Mouse (Mus musculus) heart, postnatal 10 days (tissue): Measurements from ENCODE around the gene Kcnk18. TPM values are rescaled to one million over a fixed set of nuclear protein-coding genes. Genes with fewer than 3 reads are reported as not detected.
A peak's percentile ranks its signal among the peaks of the same experiment; 100 is the strongest.

Experiments
- DNase-seq, 2 experiments: peaks; one replicate each; pipeline ENCODE4 v3.0.0; 2021
- intact Hi-C: fragments of 180-260 bp; cut with DNase I; formaldehyde crosslinking; loops from one replicate; pipeline ENCODE4 v1.15.1; 2025
- total RNA-seq, 2 experiments: library from RNA; stranded (reverse); gene quantifications; 2 replicates each; pipeline ENCODE4 v1.2.3; 2021

Gene Kcnk18
- not detected for total RNA-seq

DNA sequence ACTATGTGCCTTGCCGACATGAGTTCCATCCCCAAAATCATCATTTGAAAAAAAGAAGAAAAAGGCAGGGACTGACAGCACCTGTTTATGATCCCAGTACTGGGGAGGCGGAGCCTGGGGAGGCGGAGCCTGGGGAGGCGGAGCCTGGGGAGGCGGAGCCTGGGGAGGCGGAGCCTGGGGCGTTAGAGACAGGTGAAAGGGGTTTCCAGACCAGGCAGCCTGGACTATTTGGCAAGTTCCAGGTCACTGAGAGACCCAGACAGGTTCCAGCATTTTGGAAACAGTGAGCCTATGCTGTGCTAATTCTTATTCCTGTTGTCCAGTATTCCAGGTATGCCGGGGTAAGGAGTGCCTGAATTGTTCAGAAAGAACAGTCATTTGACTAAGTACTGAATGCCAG, at the start of gene Kcnk18:
TSS of gene Kcnk18 (plus strand) at position 224 of the 400 bp plus-strand sequence.
- intact Hi-C loops: no loop called here
- DNase-seq: no peak

DNA sequence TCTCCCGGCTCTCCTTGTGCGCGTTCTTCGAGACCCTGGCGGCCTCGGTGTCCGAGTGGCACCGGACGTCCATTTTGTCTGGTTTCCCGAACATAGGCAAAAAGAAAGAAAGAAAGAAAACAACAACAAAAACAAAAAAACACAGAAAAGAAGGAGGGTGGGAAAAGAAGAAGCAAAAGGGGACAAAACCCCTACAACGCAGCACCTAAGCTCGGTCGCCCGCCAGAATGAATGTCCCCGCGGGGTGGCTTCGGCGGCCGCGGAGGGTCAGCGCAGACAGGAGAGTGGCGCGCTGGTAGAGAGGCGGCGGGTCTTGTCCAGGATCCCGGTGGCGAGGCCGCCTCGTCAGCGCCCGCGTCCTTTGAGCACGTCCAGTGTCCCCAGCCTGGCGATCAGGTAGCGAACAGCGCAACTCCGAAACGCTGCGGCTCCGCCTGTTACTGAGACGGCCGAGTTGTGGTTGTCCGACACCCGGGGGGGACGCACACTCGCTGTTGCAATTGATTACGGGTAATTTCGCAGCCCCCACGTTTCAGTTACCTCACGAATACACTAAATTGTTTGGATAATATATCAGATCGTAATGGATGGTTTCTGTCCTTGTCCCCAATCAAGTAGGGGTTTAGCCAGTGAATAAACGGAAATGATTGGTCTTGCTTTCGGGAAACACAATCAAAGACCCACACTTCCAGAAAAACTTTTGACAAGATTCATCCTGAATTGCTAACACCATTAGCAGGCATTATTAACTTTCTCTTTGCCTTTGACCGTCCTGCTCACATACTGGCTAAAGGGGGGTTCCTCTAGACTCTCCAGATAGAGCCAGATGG, 48.9 kb upstream of the Kcnk18 start, which contains the start of gene Vax1:
TSS of gene Vax1 (minus strand) at position 121 of the 830 bp plus-strand sequence.
- DNase-seq: peak in 1 of 2 experiments; percentile 35
- intact Hi-C loops: no loop called here

DNA sequence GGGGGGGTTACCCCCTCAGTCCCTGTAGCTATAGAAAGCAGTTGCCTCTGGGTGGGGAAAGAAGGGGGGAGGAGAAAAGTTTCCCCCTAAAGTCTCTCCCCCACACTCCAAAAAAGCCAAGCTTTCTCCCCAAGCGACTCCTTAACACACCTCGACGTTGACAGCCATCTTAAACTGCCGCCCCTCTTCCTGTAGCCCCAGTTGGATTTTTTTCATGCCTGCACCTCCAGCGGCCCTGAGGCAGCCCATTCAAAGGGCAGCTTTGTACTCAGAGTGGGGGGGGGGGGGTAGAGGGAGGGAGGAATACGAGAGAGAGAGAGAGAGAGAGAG, 48.3 kb upstream of the Kcnk18 start:
- no peak for DNase-seq
- intact Hi-C loops: no loop called here

DNA sequence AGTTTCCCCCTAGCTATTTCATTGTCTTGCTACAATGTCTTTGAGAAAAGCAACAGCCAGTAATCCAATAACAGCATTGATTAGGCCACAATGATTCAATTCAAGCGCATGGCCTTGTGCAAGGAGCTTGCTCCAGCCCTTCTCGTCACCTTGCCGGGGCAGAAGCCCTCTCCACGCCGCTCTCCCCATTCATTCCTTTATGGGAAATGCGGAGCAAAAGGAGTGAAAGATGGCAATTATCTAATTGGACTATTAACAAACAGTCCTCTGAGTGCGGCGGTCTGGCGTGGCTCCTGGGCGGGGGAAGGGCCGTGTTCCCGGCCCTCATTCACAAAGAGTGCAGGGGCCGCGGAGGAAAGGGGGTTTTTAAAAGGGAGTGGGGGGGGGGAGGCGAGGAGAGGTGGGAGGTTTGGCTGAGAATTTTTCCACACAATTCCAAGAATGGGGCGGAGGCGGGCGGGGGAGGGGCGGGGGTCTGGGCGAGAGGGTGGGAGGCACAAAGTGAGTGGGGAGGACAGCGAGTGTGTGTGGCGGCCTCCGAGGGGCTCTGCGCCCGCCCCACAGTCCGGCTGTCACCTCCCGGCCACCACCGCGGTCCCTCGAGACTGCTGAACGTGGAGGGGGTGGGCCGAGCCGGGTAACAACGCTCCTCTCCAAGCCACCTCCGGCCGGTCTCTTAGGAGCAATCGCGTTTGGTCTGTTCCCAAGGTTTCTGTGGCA, 47.7 kb upstream of the Kcnk18 start:
- intact Hi-C loops: no loop called here
- DNase-seq: peak in 1 of 2 experiments; percentile 7

DNA sequence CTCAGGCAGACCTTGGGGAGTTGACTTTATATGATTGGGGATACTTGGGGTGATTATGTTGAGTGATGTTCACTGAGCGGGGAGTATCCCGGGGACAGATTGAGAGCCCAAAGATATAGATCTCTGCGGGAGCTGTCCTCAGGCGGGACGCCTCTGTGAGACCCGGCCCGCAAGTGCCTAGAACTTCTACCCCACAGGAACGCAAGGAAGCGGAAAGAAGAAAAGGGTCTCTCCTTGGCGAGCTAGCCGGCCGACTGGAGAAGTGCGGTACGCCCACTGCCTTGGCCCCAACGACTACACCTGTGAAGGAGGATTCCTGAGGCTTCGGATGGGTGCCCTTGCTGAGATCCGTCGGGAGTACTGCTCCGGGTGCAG, 47.2 kb upstream of the Kcnk18 start:
- DNase-seq: no peak
- intact Hi-C loops: no loop called here

DNA sequence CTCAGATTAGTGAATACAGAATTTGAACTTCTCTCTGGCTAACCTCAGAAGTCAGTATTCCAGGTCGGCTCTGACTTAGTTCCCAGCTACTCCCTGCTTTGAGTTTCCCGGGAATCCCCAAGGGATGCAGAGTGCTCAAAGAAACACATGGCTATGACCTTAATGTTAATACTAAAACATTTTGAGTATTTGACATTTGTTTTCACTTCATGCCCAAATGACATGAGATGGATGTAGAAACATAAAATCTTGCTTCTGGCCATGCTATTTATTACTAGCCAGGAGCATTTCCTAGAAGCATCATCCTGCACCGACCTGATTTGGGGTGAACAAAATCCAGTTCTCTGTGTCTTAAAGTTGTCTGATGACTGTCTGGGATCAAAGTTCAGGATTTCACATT, 46.2 kb upstream of the Kcnk18 start:
- intact Hi-C loops: no loop called here
- no peak for DNase-seq

DNA sequence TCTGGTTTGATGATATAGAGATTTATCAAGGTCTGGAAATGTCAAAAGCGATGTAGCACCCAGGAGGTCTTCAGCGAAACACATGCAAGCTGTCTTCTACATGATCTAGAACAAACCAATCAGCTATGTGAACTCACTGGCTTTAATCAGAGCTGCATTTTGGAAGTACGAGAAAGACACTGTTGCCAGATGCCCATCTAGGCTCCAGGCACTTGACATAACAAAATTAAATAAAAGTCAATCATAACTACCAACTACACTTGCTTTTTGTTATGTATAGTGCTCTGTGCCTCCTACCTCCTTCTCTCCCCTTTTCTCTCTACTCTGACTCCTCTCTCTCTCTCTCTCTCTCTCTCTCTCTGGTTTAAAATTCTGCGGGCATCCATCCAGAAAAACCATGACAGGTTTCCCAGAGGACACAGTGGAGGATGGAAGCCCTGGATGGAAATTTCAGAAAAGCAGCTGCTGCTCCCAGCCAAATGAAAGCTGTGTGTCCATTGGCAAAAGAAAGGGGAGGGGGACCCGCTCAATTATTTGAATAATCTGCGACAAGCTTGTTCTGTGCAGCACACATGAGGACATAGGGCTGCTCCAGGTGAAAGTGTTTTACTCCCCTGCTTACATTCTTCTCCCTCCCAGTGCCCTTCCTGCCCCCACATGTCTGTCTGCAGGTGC, 45.5 kb upstream of the Kcnk18 start:
- no peak for DNase-seq
- intact Hi-C loops: no loop called here

DNA sequence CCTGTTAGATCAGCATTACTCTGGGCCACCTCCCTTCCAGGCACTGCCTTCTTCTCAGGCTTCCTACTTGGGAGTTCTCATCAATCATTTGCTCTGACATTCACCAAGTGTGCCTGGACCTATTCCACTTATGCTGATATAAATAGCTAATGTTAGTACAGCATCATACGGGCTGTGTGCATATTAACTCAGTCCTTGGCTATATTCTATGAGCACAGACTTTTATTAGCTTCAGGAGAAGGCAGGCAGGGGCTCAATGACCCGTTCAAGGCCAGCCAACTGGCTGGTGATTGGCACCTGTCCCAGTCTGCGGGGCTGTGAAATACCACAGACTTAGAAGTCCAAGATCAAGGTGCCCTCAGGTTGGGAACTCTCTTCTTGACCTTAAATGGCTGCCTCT, 35.0 kb upstream of the Kcnk18 start:
- intact Hi-C loops: no loop called here
- DNase-seq: peak in 1 of 2 experiments; percentile 42

DNA sequence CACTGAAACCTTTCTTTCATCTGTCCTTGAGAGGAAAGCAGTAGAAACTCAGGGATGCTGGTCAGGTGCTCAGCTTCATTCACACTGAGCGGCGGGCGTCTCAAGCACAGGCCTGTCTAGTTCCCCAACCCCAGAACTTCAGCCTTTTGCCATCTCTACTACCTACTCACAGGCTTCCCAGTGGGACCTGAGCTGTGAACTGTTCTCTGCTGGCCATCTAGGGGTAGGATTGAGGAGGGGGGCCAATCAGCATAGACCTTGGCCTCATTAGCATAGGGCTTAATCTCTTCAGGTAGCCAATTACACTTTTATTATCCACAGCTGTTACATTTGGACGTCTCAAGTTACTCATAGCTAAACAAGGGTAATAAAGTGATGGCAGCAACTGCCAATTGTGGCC, 30.0 kb upstream of the Kcnk18 start:
- DNase-seq: no peak
- intact Hi-C loops: no loop called here

DNA sequence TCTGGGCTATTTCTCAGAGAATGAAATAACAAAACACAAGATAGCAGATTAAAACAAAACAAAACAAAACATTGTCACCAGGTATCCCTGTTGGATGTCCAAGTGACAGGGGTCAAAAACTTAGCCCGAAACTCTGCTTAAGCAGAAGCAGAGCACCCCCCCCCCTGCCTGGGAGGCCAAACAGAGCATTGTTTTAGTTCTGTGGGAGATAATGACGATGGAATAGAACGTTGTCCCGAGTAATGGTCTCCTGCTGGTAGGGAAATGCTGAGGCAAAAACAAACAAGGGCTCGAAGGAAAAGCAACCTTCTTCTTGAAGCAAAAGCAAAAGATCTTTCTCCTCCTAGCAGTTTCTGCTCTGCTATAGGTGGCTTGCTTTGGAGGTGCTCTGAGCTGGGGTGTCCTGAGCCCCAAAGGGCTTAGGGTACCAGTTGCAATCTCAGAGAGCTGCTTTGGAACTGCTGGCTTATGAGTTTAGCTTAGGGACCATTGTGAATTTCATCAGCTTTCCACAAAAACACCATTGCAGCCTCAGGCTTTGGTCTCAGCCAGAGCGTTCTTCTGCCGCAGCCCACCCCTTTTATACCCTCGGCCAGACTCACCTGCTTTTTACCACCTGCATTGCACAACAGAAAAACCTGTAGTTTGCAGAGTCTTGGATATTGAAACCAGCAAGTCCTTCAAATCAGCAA, 28.4 kb upstream of the Kcnk18 start:
- intact Hi-C loops: no loop called here
- no peak for DNase-seq

DNA sequence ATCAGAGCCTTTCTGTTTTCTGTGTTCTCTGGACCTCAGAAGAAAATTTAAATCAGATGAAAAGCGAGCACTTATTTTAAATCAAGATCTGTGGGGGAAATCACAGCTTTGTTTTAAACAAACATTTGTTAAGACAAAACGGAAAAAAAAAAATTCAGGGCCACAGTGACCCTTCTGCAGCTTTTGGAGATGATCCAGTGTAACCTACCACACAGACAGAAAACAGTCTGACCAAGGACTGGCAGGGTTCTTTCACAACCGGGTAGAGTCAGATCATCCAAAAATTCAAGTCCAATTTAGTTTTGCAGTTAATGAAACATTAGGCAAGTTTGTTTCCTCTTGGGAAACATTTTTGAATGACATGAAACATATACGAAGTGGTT, 27.9 kb upstream of the Kcnk18 start:
- DNase-seq: no peak
- intact Hi-C loops: no loop called here

DNA sequence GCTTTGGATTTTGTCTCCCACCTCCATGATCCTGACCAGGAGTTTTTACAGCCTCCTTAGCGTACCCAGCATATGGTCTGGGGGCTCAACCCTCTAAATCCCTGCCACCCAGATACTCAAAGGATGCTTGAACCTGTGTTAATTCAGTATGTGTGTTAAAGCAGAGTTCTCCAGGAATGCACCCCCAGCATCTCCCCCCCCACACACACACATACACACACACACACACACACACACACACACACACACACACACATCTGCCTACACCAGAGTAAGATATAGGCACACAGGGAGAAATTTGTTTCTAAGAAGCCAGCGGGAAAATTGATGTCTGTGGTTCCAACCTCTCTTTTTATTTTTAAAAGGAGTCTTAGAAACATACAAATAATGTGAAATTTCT, 26.5 kb upstream of the Kcnk18 start:
- no peak for DNase-seq
- intact Hi-C loops: no loop called here

DNA sequence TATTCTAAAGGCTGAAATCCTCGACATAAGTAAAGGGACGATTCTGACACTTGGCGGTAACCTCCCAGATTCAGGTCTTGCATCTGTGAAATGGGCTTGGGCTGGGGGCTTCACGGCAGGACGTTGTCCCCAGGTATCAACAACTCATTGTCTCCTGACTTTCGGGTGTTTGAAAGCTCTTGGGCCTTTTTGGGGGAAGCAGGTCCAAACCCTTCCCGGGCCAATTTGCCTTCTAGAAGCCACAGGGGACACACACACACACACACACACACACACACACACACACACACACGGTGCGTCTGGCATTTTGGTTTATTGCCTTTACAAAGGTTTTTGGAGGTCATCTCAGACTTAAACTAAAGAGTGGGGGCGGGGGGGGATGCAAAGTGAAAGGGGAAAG, 25.6 kb upstream of the Kcnk18 start:
- no peak for DNase-seq
- intact Hi-C loops: no loop called here

DNA sequence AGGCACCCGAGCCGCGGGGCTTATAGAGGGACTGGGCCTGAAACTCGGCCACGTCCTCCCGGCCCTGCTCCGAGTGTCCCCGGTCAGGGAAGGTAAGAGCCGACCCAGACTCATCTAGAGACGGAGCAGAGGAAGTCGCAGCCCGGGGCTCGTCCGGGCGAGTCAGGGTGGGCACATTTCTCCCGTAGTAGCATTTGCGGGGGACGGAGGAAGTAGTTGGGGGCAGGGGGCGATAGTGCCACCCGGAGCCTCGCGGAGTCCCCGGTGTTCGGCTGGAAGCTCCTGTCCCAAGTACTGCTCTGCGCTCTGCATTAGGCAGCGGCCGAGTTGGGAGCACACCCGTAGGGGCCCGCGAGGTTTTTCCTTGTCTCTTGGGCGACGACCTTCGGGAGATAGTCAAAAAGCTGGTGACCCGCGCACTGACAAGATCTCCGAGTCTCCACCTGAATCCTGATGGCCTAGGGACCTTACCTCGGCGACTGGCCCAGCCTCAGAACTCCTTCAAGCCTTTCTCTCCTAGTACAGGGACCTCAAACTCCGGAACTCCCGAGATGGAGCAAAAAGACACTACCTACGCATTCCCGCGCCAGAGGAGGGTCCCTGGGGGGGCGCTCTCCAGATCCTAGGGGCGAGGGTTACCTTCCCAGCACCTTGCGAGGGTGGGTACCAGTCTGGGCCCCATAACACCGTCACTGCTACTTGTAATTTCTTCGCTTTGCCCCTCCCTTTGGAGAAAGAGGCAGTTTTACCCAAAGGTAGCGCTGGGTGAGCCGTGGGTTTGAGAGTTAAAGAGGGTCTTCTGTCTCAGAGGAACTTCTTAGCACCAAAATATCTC, 24.8 kb upstream of the Kcnk18 start:
- DNase-seq: no peak
- intact Hi-C loops: no loop called here

DNA sequence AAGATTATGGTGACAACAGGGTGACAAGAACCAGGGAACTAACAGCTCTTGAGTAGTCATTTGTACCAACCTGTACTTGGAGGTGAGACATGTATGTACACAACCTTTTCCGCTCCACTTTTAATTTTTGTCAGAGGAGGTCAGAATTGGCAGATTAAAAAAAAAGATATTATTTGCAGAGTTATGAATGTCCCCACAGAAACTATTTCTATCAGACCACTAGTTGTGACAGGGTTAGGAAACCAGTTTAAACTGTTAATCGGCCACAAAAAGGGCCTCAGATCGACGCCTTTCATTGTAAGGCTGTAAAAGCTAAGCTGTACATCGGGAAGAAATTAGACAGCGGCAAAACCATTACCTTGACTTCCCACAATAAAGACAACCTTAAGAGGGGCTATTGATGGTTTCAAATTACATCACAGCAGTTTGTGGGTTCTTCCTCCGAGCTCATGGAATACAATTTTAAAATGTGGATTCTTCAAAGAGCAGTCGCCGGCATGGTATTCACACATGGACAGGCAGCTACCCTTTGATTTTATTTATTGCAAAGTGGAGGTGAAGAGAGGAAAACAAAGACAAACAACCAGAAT, 23.7 kb upstream of the Kcnk18 start:
- no peak for DNase-seq
- intact Hi-C loops: no loop called here

DNA sequence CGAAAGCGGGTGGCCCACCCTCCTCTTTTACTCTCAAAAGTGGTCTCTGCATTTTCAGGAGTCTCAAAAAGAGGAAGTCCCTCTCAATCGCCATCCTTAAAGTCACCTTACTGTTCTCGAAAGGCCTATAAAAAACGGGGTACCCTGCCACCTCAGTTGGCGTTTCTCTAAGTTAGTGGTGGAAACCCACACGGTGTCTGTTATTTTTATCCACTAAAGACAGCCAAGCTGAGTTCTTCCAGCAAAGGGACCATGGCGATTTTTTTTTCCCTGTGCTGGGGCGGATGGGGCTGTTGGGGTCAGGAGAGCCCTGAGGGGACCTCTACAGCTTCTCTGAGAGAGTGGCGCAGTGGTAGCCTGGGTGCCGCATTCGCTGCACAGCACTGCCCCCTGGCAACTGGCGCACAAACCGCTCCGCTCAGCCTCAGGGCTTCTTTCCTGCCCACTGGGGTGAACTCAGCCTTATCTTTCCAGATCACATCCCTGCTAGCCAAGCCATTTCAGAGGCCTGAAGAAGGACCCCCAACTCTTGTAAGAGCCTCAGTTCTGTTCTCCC, 22.8 kb upstream of the Kcnk18 start:
- DNase-seq: peak; percentile 51 to 72
- intact Hi-C loops: loop anchor here (1.0 to 2.0 kb wide), 2 partner anchors 285 to 433 kb away; no protein-coding TSS in a partner anchor

DNA sequence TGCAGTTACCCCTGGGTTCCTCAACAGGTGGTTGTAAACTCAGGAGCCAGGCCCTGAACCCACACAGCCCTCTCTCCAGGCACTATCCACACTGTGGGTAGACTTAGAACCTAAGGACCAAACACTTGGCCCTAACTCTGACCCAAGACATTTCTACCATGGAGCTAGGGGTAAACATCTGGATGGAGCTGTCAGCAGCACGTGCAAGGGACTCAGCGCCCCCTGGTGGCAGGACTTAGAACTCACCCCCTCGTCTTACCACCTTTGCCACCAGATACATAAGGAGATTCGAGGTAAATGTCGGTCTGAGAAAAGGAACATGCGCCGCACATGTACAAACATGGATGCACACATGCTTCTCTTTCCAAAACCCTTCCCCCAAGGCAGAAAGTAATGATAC, 20.9 kb upstream of the Kcnk18 start:
- DNase-seq: peak; percentile 34 to 69
- intact Hi-C loops: loop anchor here (2.0 kb wide), 1 partner anchor 391 kb away; no protein-coding TSS in a partner anchor

DNA sequence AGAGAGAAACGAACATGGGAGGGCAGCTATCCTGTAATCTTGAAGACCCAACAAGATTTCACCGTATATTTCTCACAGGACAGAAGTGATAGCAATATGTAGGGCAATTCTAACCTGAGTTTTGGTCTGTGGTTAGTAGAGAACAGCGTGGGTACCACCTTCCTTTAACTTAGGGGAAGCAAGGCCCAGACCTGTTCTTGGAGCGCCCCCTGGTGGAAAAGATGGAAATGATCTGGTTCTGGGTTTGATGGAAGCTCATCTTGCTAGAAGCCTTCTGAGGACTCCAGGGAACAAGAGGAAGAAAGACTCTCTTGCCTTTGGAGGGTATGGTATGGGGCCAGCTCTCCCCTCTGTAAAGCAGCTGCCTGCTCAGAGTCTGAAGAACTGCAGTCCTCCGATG, 10.5 kb upstream of the Kcnk18 start:
- intact Hi-C loops: loop anchor here (1.0 kb wide), 1 partner anchor 297 kb away; no protein-coding TSS in a partner anchor
- peak; percentile 58 to 79 for DNase-seq

DNA sequence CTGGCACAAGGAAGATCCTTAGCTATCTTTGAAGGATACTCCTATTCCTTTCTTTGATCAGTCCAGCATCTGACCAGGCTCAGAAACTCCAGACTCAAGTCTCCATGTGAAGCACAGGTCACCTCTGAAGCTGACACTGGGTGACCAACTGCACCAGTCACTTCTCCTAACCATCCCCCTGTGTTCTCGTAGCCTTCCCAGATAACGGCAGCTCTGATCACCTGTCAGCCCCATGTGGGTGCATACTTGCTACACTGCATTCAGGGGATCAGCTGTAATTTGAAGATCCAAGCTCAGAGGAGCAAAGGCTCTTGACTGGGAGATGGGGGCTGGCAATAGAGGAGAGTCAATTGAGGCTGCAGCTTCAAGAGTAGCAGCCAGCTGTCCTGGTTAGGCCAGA, 10.0 kb upstream of the Kcnk18 start:
- DNase-seq: no peak
- intact Hi-C loops: loop anchor here (1.0 kb wide), 1 partner anchor 298 kb away; no protein-coding TSS in a partner anchor
